Mouse (Mus musculus) liver, adult 2 months (tissue): ENCODE measurements around the gene Stk4.

Experiments
- CTCF ChIP-seq: fragments of 200-500 bp; IDR thresholded peaks from 2 replicates; pipeline ENCODE4 v1.5.1; 2011; ENCODE audit warnings: low read depth, low read length, control low read depth
- POLR2A ChIP-seq: fragments of 200-500 bp; IDR thresholded peaks from 2 replicates; pipeline ENCODE4 v1.6.1; 2011; ENCODE audit warnings: low read length, control low read depth; ENCODE audit not compliant: insufficient read depth; ENCODE audit errors: extremely low read depth

DNA sequence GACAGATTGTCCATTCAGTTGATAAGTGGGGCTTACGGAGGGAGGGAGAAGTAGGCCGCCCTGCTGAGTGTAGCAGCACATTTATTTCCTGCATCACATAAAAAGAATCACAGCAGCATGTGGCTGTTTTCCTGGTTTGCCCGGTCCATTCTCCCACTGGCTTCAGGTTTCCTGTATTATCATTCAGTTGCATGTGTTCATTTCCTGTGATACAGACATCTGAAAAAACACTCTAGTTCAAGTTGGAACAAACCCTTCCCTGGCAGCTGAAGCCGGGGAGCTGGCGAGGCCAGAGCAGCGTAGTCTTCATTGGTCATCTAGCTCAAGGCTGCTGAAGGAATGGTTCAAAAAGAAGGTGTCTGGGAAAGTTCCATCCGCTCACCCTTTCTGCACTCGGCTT, 41.4 kb downstream of the Stk4 start:
- TF ChIP-seq POLR2A = no peak
- TF ChIP-seq CTCF = no peak
